Mouse (Mus musculus): ENCODE measurements around the gene Gm20765. TPM values are rescaled to one million over a fixed set of nuclear protein-coding genes. Genes with fewer than 3 reads are reported as not detected.
"Not testable (repeated sequence)": the region's sequence is repeated elsewhere in the genome, so short reads cannot be mapped to it uniquely, and the experiment has no call there.

The Gm20765 gene
- polyA plus RNA-seq (2016; fragmentation: Nextera tagmentation; extraction: Ambion mirVana) = not detected in 2 replicates

DNA sequence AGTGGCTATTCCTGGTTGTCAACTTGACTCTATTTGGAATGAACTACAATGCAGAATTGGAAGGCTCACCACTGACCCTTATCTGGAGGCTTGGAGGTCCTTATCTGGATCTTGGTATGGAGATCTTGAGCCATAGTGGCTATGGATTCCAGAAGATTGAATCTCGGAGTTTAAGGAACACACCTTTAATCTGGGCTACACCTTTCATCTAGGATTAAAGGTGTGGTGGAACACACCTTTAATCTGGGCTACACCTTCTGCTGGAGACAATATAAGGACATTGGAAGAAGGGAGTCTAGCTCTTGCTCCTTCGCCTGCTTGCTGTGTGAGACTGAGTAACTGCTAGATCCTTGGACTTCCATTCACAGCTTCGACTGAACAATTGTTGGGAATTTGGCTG, at the start of gene Gm20765:
Gene Gm20765 (plus strand): TSS at position 301 of the 400 bp plus-strand sequence.
- H3K4me1 ChIP-seq; H3K9me3 ChIP-seq (replicated peaks); H3K27me3 ChIP-seq (ENCODE audit: low read depth, poor library complexity, severe bottlenecking); DNase-seq (ENCODE audit: low spot score); H3K27ac ChIP-seq; H3K36me3 ChIP-seq; H3K4me3 ChIP-seq: not testable (repeated sequence)
- WGBS = no CpG with 5 or more reads among the region's 3 CpGs

DNA sequence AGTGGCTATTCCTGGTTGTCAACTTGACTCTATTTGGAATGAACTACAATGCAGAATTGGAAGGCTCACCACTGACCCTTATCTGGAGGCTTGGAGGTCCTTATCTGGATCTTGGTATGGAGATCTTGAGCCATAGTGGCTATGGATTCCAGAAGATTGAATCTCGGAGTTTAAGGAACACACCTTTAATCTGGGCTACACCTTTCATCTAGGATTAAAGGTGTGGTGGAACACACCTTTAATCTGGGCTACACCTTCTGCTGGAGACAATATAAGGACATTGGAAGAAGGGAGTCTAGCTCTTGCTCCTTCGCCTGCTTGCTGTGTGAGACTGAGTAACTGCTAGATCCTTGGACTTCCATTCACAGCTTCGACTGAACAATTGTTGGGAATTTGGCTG, 42.6 kb upstream of the Gm20765 start, which contains the start of gene Gm21293:
Gene Gm21293 (plus strand): TSS at position 301 of the 400 bp plus-strand sequence.
- no CpG with 5 or more reads among the region's 3 CpGs for WGBS
- H3K9me3 ChIP-seq (replicated peaks); H3K27ac ChIP-seq; H3K36me3 ChIP-seq; H3K4me1 ChIP-seq; DNase-seq (ENCODE audit: low spot score); H3K27me3 ChIP-seq (ENCODE audit: low read depth, poor library complexity, severe bottlenecking); H3K4me3 ChIP-seq: not testable (repeated sequence)

DNA sequence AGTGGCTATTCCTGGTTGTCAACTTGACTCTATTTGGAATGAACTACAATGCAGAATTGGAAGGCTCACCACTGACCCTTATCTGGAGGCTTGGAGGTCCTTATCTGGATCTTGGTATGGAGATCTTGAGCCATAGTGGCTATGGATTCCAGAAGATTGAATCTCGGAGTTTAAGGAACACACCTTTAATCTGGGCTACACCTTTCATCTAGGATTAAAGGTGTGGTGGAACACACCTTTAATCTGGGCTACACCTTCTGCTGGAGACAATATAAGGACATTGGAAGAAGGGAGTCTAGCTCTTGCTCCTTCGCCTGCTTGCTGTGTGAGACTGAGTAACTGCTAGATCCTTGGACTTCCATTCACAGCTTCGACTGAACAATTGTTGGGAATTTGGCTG, 34.1 kb upstream of the Gm20765 start, which contains the start of gene Gm6763:
Gene Gm6763 (plus strand): TSS at position 301 of the 400 bp plus-strand sequence.
- H3K27ac ChIP-seq; DNase-seq (ENCODE audit: low spot score); H3K4me1 ChIP-seq; H3K4me3 ChIP-seq; H3K27me3 ChIP-seq (ENCODE audit: low read depth, poor library complexity, severe bottlenecking); H3K36me3 ChIP-seq; H3K9me3 ChIP-seq (replicated peaks): not testable (repeated sequence)
- no CpG with 5 or more reads among the region's 3 CpGs for WGBS

DNA sequence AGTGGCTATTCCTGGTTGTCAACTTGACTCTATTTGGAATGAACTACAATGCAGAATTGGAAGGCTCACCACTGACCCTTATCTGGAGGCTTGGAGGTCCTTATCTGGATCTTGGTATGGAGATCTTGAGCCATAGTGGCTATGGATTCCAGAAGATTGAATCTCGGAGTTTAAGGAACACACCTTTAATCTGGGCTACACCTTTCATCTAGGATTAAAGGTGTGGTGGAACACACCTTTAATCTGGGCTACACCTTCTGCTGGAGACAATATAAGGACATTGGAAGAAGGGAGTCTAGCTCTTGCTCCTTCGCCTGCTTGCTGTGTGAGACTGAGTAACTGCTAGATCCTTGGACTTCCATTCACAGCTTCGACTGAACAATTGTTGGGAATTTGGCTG, 25.6 kb upstream of the Gm20765 start, which contains the start of gene Gm8764:
Gene Gm8764 (plus strand): TSS at position 301 of the 400 bp plus-strand sequence.
- no CpG with 5 or more reads among the region's 3 CpGs for WGBS
- H3K27ac ChIP-seq; DNase-seq (ENCODE audit: low spot score); H3K4me1 ChIP-seq; H3K27me3 ChIP-seq (ENCODE audit: low read depth, poor library complexity, severe bottlenecking); H3K36me3 ChIP-seq; H3K4me3 ChIP-seq; H3K9me3 ChIP-seq (replicated peaks): not testable (repeated sequence)

DNA sequence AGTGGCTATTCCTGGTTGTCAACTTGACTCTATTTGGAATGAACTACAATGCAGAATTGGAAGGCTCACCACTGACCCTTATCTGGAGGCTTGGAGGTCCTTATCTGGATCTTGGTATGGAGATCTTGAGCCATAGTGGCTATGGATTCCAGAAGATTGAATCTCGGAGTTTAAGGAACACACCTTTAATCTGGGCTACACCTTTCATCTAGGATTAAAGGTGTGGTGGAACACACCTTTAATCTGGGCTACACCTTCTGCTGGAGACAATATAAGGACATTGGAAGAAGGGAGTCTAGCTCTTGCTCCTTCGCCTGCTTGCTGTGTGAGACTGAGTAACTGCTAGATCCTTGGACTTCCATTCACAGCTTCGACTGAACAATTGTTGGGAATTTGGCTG, 17.1 kb upstream of the Gm20765 start, which contains the start of gene Gm21304:
Gene Gm21304 (plus strand): TSS at position 301 of the 400 bp plus-strand sequence.
- WGBS = no CpG with 5 or more reads among the region's 3 CpGs
- not testable (repeated sequence) for H3K27me3 ChIP-seq (ENCODE audit: low read depth, poor library complexity, severe bottlenecking); DNase-seq (ENCODE audit: low spot score); H3K4me3 ChIP-seq; H3K9me3 ChIP-seq (replicated peaks); H3K27ac ChIP-seq; H3K36me3 ChIP-seq; H3K4me1 ChIP-seq

DNA sequence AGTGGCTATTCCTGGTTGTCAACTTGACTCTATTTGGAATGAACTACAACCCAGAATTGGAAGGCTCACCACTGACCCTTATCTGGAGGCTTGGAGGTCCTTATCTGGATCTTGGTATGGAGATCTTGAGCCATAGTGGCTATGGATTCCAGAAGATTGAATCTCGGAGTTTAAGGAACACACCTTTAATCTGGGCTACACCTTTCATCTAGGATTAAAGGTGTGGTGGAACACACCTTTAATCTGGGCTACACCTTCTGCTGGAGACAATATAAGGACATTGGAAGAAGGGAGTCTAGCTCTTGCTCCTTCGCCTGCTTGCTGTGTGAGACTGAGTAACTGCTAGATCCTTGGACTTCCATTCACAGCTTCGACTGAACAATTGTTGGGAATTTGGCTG, 8.6 kb upstream of the Gm20765 start, which contains the start of gene Gm21312:
Gene Gm21312 (plus strand): TSS at position 301 of the 400 bp plus-strand sequence.
- H3K27ac ChIP-seq; H3K4me1 ChIP-seq; H3K4me3 ChIP-seq; H3K36me3 ChIP-seq; DNase-seq (ENCODE audit: low spot score); H3K27me3 ChIP-seq (ENCODE audit: low read depth, poor library complexity, severe bottlenecking); H3K9me3 ChIP-seq (replicated peaks): not testable (repeated sequence)
- no CpG with 5 or more reads among the region's 3 CpGs for WGBS

DNA sequence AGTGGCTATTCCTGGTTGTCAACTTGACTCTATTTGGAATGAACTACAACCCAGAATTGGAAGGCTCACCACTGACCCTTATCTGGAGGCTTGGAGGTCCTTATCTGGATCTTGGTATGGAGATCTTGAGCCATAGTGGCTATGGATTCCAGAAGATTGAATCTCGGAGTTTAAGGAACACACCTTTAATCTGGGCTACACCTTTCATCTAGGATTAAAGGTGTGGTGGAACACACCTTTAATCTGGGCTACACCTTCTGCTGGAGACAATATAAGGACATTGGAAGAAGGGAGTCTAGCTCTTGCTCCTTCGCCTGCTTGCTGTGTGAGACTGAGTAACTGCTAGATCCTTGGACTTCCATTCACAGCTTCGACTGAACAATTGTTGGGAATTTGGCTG, 8.4 kb downstream of the Gm20765 start, which contains the start of gene Gm4340:
Gene Gm4340 (plus strand): TSS at position 301 of the 400 bp plus-strand sequence.
- H3K4me3 ChIP-seq; H3K27ac ChIP-seq; DNase-seq (ENCODE audit: low spot score); H3K9me3 ChIP-seq (replicated peaks); H3K36me3 ChIP-seq; H3K4me1 ChIP-seq; H3K27me3 ChIP-seq (ENCODE audit: low read depth, poor library complexity, severe bottlenecking): not testable (repeated sequence)
- WGBS = no CpG with 5 or more reads among the region's 3 CpGs

DNA sequence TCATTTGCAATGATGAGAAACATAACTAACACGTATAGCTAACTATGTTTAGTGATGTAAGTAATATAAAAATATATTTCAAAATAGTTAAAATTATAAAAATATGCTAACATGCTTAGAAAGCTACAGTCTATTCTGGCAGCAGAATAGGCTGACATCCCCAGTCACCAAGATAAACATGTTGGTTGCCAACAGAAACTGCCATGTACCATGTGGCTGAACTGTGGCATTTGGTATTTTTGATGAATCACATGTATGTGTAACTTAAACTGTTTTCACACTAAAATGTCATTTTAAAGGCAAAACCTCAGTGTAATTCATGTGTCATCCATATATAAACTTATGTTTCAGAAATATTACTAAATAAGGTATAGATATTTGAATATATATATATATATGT, 24.3 kb downstream of the Gm20765 start:
- H3K36me3 ChIP-seq = no peaks in the 10 kb centered on the region
- no peak for DNase-seq (ENCODE audit: low spot score)
- WGBS = 85% methylated on average over 1 of the region's 1 CpGs

DNA sequence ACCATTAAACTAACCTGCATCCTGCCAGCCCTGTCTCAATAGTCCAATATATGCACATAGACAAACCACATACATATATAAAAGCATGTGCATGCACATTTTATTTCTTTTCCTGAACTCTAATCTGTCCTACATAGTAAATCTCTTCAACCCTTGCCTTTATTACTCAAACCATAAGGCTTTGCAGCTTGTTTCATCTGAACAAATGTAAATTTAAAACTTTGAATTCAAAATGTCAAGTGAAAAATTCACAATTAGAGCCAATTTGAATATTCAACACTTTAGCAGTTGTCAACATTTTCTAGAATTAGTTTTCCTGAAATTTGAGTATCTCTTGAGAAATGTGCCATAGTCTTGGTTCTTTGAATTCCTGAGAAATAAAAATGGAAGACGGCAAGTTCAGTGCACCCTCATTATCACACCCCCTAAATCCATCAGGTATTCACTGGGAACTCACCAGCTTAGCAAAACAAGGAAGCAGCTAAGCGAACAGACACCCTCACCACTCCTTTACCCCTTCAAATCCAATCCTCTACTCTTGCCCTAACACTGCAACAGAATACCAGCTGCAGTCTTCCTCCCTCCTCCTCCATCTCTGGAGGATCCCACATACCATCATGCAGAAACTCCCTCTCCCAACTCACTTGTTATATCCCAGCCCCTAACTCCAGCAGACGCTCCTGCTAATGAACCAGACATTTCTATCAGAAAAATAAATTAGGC, 25.1 kb downstream of the Gm20765 start:
- no peak for DNase-seq (ENCODE audit: low spot score)
- WGBS = 65% methylated on average over 3 of the region's 3 CpGs
- H3K4me3 ChIP-seq = no peak overlapping the region

More for the DNA sequence above, 24.3 kb downstream of the Gm20765 start:
- Histone ChIP-seq H3K9me3 (replicated peaks) (no peaks in the 10 kb centered on the region), H3K4me3 (no peak overlapping the region), H3K4me1 (no peaks in the 10 kb centered on the region), H3K27ac (no peak overlapping the region), H3K27me3 (ENCODE audit: low read depth, poor library complexity, severe bottlenecking) (no peaks in the 10 kb centered on the region)

DNA sequence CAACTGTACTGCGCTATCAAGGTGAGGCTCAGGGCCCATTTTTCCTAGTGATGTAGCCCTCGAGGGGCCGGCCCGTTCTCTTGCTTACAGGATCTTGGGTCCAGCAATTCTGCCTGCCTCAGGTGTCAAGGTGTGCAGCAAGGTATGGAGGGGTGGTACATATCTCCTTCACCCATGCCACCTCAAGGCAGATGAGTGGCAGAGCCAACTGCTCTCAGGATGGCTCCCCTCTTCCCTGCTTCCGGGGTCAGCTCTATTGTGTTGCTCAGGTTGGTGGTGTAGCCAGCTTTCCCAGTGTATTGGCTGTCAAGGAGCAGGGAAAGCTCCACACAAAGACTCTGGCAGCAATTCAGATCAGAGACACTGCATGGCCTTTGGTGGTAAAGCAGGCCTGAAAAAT, 29.2 kb downstream of the Gm20765 start:
- Histone ChIP-seq H3K27ac (no peak overlapping the region), H3K4me1 (no peaks in the 10 kb centered on the region), H3K4me3 (no peak overlapping the region), H3K36me3 (no peaks in the 10 kb centered on the region), H3K27me3 (ENCODE audit: low read depth, poor library complexity, severe bottlenecking) (no peaks in the 10 kb centered on the region), H3K9me3 (replicated peaks) (no peaks in the 10 kb centered on the region)
- no peak for DNase-seq (ENCODE audit: low spot score)
- 95% methylated on average over 5 of the region's 5 CpGs for WGBS

More for the DNA sequence above, 25.1 kb downstream of the Gm20765 start:
- H3K9me3 ChIP-seq (replicated peaks) = no peaks in the 10 kb centered on the region
- no peaks in the 10 kb centered on the region for H3K27me3 ChIP-seq (ENCODE audit: low read depth, poor library complexity, severe bottlenecking)
- H3K36me3 ChIP-seq = no peaks in the 10 kb centered on the region
- H3K4me1 ChIP-seq = no peaks in the 10 kb centered on the region
- H3K27ac ChIP-seq = no peak overlapping the region

DNA sequence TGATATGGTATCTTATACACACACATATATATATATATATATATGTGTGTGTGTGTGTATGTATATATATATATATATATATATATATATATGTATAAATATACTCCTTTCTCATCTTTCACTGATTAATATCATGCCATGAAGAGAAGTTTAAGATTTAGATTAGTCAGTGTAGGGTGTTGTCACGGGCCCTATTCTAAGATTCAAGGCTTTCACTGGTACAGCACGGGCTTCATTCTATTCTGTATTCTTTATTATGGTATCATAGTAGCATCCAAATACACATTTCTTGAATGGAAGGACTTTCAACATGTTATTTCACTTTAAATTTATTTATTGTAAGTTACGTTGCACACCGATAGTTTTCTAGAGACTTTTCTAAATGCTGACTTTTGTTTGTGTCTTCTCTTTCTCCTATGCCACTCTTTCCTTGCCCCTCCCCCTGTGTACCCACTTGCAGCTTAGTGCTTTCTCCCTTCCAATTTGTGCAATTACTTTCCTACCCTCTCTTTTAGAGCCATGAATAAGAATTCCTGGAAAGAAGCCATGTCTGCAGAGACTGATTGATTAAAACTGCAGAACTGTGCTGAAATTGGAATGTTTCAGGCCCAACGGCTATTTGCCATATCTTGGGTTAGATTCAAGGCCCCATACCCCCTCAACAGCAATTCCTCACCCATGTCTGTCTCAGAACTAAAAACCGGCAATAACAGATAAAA, 35.1 kb downstream of the Gm20765 start:
- H3K36me3 ChIP-seq = no peaks in the 10 kb centered on the region
- no peak overlapping the region for H3K27ac ChIP-seq
- no peak overlapping the region for H3K4me3 ChIP-seq
- no peaks in the 10 kb centered on the region for H3K9me3 ChIP-seq (replicated peaks)
- 87% methylated on average over 6 of the region's 6 CpGs for WGBS
- DNase-seq (ENCODE audit: low spot score) = no peak
- H3K4me1 ChIP-seq = no peaks in the 10 kb centered on the region
- no peaks in the 10 kb centered on the region for H3K27me3 ChIP-seq (ENCODE audit: low read depth, poor library complexity, severe bottlenecking)

All from limb, embryonic 10.5 days (tissue).